Mouse (Mus musculus): ENCODE results near the gene Flot1. TPM values are rescaled to one million over a fixed set of nuclear protein-coding genes. Genes with fewer than 3 reads are reported as not detected.

Flot1 gene
- total and polyA plus RNA-seq, 3 experiments = 38.1 to 64.1 TPM; not detected in 1

DNA sequence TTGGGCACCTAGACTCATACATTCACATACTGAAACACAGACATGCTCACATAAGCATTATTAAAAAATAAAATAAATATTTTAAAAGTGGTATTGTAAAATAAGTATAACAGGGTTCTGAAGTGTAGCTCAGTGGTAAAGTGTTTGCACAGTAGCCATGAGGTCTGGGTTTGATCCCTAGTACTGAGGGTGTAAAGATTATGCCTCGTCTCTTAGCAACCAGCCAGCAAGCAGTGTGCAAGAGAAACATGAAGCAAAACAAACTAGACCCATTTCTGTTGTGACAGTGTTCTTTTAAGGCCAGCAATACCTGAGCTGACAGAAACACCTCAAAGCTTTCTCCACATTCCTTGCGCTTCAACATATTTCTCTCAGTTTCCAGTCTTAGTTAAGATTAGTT is 22.1 kb upstream of the Flot1 start:
- DNase-seq (ENCODE audit: low read depth, low spot score) = no peak
- TF ChIP-seq POLR2AphosphoS2 (IDR thresholded peaks at IDR 0.05; ENCODE audit: low read length) (no peak), UBTF (IDR thresholded peaks at IDR 0.05; ENCODE audit: borderline replicate concordance, insufficient read depth, low read depth, low read length) (no peak), MEF2A (IDR thresholded peaks at IDR 0.05; ENCODE audit: extremely low read depth, insufficient replicate concordance, low read depth, low read length, poor library complexity, severe bottlenecking) (no peak), USF1 (IDR thresholded peaks at IDR 0.05; ENCODE audit: low read depth, low read length) (no peak), KAT2A (conservative IDR thresholded peaks at IDR 0.05; ENCODE audit: low read depth, low read length) (no peak), ETS1 (IDR thresholded peaks at IDR 0.05; ENCODE audit: low read depth, low read length) (no peak), TBP (IDR thresholded peaks at IDR 0.05; ENCODE audit: low read depth, low read length) (no peak), MAFK (IDR thresholded peaks at IDR 0.05; ENCODE audit: borderline replicate concordance, low read depth, low read length) (no peak), HCFC1 (IDR thresholded peaks at IDR 0.05; ENCODE audit: low read depth, low read length) (no peak), MAZ (IDR thresholded peaks at IDR 0.05; ENCODE audit: low read depth, low read length) (no peak), CHD2 (IDR thresholded peaks at IDR 0.05; ENCODE audit: low read length) (no peak), TAL1 (IDR thresholded peaks at IDR 0.05; ENCODE audit: low read length) (no peak), NELFE (IDR thresholded peaks at IDR 0.05; ENCODE audit: low read depth, low read length) (no peak), MXI1 (IDR thresholded peaks at IDR 0.05; ENCODE audit: low read depth, low read length) (no peak), ZMIZ1 (IDR thresholded peaks at IDR 0.05; ENCODE audit: low read depth, low read length) (no peak), ZNF384 (IDR thresholded peaks at IDR 0.05; ENCODE audit: low read depth, low read length) (no peak), TCF12 (IDR thresholded peaks at IDR 0.05; ENCODE audit: low read depth, low read length) (no peak), CHD1 (IDR thresholded peaks at IDR 0.05; ENCODE audit: low read depth, low read length) (no peak)
- H3K9me3 ChIP-seq (replicated peaks; ENCODE audit: insufficient read depth, low read length) = no peaks in the 10 kb centered on the region
- H3K27ac ChIP-seq (ENCODE audit: control insufficient read depth, low read depth, low read length) = no peak overlapping the region
- H3K4me3 ChIP-seq (ENCODE audit: control insufficient read depth in 1 of 2, insufficient read depth in 1 of 2, low read depth in 2 of 2, low read length in 2 of 2) = no peak overlapping the region
- peaks cover 0 to 14% of the 10 kb centered on the region in 2 experiments; a peak in 2 of 4 replicates for H3K36me3 ChIP-seq (ENCODE audit: control insufficient read depth in 1 of 2, insufficient read depth in 2 of 2, low read length in 2 of 2)
- H3K4me1 ChIP-seq (ENCODE audit: control insufficient read depth in 1 of 2, insufficient read depth in 2 of 2, low read length in 2 of 2) = peaks cover 7 to 16% of the 10 kb centered on the region in 2 experiments; a peak in 3 of 4 replicates
- H3K79me2 ChIP-seq (ENCODE audit: control insufficient read depth, insufficient read depth, low read length, poor library complexity) = no peaks in the 10 kb centered on the region
- no peaks in the 10 kb centered on the region for H3K27me3 ChIP-seq (ENCODE audit: control insufficient read depth in 1 of 2, insufficient read depth in 2 of 2, low read length in 2 of 2)
- H3K9ac ChIP-seq (ENCODE audit: control insufficient read depth, low read depth, low read length, poor library complexity, severe bottlenecking) = no peak overlapping the region

DNA sequence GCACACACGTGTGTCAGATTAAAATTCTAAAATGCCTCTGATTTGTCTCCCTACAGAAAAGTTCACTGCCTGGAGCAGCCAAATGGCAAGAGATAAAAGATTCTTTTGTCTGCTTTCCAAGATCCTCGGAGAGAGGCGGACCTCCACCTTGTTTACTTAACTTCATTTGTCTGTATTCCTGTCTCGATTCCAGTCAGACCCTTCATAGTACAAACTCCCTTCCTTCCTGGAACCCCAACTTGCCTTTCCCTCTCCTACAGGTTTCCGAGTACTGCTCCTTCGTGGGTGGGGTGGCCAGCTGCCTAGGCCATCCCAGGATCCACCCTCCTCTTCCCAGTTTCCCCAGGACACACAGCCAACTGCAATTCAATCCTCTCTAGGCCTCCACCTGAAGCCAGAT is 20.0 kb upstream of the Flot1 start:
- Histone ChIP-seq H3K27me3 (ENCODE audit: control insufficient read depth in 1 of 2, insufficient read depth in 2 of 2, low read length in 2 of 2) (no peaks in the 10 kb centered on the region), H3K4me1 (ENCODE audit: control insufficient read depth in 1 of 2, insufficient read depth in 2 of 2, low read length in 2 of 2) (peaks cover 4 to 6% of the 10 kb centered on the region in 2 experiments; a peak in 3 of 4 replicates), H3K79me2 (ENCODE audit: control insufficient read depth, insufficient read depth, low read length, poor library complexity) (no peaks in the 10 kb centered on the region), H3K9ac (ENCODE audit: control insufficient read depth, low read depth, low read length, poor library complexity, severe bottlenecking) (no peak overlapping the region), H3K4me3 (ENCODE audit: control insufficient read depth in 1 of 2, insufficient read depth in 1 of 2, low read depth in 2 of 2, low read length in 2 of 2) (no peak overlapping the region), H3K36me3 (ENCODE audit: control insufficient read depth in 1 of 2, insufficient read depth in 2 of 2, low read length in 2 of 2) (no peaks in the 10 kb centered on the region; a peak in 1 of 4 replicates), H3K9me3 (replicated peaks; ENCODE audit: insufficient read depth, low read length) (no peaks in the 10 kb centered on the region), H3K27ac (ENCODE audit: control insufficient read depth, low read depth, low read length) (no peak overlapping the region)
- TF ChIP-seq RAD21 (IDR thresholded peaks at IDR 0.05; ENCODE audit: low read depth, low read length) = no peak
- TF ChIP-seq ELF1 (IDR thresholded peaks at IDR 0.05; ENCODE audit: low read depth, low read length) = no peak
- no peak for TF ChIP-seq ETS1 (IDR thresholded peaks at IDR 0.05; ENCODE audit: low read depth, low read length)
- no peak for TF ChIP-seq POLR2AphosphoS2 (IDR thresholded peaks at IDR 0.05; ENCODE audit: low read length)
- TF ChIP-seq GABPA (IDR thresholded peaks at IDR 0.05; ENCODE audit: low read depth, low read length) = no peak
- no peak for DNase-seq (ENCODE audit: low read depth, low spot score)
